Mouse (Mus musculus): ENCODE measurements around the gene Pkd1l3.
A peak's percentile ranks its signal among the peaks of the same experiment; 100 is the strongest.

The Pkd1l3 gene

DNA sequence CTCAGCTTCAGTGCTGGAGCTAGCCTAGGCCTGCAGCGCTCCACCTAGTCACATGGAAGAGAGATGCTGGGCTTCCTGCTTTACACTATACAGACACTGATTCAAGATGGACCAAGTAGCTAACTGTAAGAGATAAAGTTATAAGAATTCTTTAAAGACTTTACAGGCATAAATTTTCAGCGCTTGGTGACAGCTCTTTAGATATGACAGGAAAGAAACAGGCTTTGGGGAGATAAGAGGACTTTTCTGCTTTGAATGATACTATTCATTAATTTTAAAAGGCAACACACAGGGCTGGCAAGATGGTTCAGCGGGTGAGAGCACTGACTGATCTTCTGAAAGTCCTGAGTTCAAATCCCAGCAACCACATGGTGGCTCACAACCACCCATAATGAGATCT, 84.2 kb downstream of the Pkd1l3 start:
- DNase-seq (ENCODE audit: low read depth, low spot score): no peak

DNA sequence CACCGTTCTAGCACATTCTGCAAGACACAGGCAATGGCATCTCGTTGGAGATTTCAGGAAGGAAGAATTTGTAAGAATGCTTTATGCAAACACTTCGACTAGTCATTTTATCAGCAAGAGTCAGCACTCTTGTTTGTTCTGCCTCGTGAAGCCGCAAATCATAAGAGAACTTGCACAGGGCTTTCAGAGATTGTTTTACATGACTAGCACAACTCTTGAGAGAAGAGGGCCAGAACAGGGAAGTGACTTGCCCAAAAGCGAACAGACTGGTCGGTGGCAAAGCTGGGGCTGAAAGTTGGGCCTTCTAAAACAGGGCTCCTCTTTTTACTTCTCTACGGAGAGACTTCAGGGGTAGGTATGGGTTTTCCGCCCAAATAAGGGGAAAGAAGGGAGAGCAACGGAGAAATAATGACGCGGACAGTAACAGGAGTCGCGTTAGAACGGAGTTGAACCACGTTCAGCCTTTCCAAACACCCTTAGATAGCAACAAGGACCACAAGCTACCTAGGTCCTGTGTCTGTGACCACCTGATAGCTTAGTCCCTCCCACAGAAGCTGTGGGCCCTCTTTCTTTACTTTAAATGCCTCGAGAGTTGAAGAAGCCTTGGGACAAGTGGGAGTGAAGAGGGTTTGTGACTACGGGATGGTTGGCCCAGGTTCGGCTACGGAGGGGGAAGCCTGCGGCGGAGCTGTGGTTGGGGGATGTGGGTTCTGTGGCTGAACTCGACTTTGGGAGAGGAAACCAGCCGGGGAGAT, 90.4 kb downstream of the Pkd1l3 start:
- DNase-seq (ENCODE audit: low read depth, low spot score): peak; percentile 10

- DNase-seq (ENCODE audit: low read depth, low spot score): peak; percentile 96
These were observed 91.2 kb downstream of the Pkd1l3 start, which contains the start of gene Zfp821 for GRCm38 (mm10) chr8:109705320-109706075. TSS of gene Zfp821 (plus strand) at chr8:109705546.

DNA sequence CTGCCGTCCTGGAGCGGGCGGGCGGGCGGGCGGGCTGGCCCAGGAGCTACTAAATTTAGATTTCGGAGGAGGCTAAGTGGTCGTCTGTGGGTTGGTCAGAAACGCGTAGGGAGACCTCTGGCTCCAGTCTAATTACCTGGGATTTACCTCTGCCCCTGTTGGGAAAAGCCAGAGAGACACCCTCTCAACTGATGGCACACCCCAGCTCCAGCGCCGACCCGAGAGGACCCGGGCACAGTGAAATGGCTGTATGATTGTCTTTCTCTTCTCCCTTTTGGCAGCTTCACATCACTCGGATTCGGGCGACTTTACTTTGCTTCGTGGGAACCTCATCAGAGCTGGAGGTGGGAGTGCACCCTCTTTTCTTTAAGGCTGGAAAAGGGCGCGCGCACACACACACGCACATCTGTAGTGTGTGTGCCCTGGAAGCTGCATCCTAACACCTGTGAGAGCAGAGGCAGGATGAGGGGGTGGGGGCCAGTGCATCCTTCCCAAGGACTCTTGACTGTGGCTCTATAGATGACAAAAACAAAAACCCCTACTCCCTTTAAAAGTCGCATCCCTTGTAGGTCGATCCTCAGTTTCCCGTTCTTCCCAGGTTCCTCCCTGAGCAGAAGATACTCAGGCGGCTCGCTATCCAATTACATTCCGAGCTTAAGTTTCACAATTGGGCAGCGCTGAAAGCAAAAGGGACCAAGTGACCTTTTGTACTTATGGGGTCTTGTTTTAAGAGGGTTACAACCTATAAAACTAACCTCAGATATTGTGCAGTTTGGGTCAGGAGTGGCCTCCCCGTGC, 92.0 kb downstream of the Pkd1l3 start:
- DNase-seq (ENCODE audit: low read depth, low spot score): peak; percentile 25

DNA sequence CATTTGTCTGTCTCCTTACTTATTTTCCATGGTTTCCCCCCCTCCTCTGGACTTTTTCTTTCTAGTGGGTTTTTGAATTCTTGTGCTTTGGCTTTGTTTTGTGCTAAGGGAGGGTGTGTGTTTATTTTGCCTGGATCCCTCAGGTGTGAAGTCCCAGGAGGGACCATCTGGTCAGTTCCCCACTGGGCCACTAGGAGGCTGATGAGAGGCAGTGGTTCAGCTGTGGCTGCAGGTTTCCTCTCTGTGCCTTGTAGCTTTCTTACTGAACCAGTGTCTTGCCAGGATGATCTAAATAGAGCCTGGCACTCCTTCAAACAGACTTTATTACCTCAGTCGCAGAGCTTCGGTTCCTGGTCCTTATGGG, 92.5 kb downstream of the Pkd1l3 start:
- peak; percentile 77 for DNase-seq (ENCODE audit: low read depth, low spot score)

DNA sequence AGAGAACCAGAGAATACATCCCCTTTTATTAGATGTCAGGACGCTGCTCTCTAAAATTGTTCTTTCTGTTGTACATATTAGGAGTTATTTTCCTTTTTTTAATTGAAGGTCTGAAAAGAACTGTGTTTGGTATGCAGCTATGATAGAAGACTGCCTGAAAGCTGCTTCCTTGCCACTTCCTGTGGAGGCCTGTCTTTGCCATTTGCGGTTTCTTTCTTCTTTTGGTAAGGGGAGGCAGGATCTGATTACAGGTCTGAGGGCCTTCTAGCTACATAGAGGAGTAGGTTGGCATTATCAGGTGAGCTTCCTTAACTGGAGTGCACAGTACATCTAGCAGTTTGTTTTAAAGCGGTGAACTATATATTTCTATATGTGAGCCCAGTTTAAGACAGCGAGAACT, 93.6 kb downstream of the Pkd1l3 start:
- DNase-seq (ENCODE audit: low read depth, low spot score): no peak

DNA sequence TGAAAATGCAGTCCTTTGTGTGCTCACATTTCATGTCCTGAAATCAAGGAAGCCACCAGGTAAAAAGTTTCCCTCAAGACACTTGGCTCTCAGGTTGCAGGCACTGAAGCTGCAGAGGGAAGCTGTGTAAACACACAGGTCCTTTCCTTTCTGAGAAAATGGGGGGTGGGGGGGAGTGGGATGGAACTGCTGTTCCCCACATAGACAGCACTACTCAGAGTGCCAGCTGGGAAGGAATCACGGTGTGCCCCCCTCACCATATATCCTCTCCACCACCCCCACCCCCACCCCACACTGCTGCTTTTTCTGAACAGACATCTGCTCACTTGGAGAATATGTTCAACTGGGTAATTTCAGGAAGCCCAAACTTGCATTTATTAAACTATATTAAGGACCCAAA, 98.2 kb downstream of the Pkd1l3 start:
- no peak for DNase-seq (ENCODE audit: low read depth, low spot score)

GRCm38 (mm10) chr8:109714961-109715360, 100.6 kb downstream of the Pkd1l3 start:
- DNase-seq (ENCODE audit: low read depth, low spot score): no peak
